Mouse (Mus musculus) layer of hippocampus, postnatal 36 days (tissue): ENCODE results near the gene Smarcd1. TPM values are rescaled to one million over a fixed set of nuclear protein-coding genes. Genes with fewer than 3 reads are reported as not detected.
"Not testable (repeated sequence)": the region's sequence is repeated elsewhere in the genome, so short reads cannot be mapped to it uniquely, and the experiment has no call there.

Experiments
- DNase-seq, 2 experiments: peaks; one replicate each; pipeline ENCODE4 v3.0.0; 2022
- total RNA-seq, 2 experiments: library from RNA; stranded (reverse); gene quantifications; 2 replicates each; pipeline ENCODE4 v1.2.3; 2021

The Smarcd1 gene
- total RNA-seq, 2 experiments from 2014 or later: 106 to 109 TPM

GRCm38 (mm10) chr15:99715361-99715865, 13.5 kb downstream of the Smarcd1 start:
- DNase-seq: peak; percentile 83 to 88

GRCm38 (mm10) chr15:99715982-99716746, 14.2 kb downstream of the Smarcd1 start:
- no peak for DNase-seq

- DNase-seq: no peak
Measured at GRCm38 (mm10) chr15:99716814-99717213, 14.9 kb downstream of the Smarcd1 start.

DNA sequence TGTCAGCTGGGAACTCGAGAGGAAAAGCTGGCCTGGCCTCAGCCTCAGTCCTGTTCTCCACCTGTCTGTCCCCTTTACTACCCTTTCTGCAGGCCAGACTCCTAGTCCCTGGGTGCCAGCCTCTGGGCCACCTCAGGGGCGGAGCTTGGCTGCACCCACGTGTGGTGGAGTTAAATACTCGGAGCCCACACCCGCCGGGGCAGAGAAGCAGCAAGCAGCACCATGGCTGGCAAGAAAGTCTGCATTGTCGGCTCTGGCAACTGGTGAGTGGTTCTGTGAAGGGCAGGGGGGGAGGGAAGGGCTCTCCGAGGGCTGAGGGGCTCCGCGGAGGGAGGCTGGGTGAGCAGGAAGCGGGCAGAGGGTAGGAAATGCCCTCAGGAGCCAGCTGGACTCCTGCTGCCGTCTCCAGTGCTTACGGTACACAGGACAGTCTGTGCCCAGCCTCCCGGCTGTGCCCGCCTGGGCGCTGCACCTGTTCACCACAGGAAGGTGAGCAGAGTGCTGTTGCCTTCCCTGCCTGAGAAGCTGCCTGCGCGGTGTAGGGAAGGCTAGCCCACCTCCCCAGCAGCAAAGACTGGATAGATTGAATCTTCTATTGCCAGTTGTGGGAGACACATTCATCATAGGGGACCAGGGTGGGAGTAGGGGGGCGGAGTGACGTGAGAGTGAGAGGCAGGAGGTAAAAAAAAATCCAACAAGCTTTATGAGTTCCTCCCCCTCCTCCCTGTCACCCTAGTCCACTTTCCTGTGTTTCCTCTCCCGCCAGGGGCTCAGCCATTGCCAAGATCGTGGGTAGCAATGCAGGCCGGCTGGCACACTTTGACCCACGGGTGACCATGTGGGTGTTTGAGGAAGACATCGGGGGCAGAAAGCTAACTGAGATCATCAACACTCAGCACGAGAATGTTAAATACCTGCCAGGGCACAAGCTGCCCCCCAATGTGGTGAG, 15.7 kb downstream of the Smarcd1 start, which contains the start of gene Gpd1:
Gene Gpd1, plus strand, starts transcription at position 130 of the 949 bp plus-strand sequence.
- DNase-seq: peak; percentile 79 to 81

DNA sequence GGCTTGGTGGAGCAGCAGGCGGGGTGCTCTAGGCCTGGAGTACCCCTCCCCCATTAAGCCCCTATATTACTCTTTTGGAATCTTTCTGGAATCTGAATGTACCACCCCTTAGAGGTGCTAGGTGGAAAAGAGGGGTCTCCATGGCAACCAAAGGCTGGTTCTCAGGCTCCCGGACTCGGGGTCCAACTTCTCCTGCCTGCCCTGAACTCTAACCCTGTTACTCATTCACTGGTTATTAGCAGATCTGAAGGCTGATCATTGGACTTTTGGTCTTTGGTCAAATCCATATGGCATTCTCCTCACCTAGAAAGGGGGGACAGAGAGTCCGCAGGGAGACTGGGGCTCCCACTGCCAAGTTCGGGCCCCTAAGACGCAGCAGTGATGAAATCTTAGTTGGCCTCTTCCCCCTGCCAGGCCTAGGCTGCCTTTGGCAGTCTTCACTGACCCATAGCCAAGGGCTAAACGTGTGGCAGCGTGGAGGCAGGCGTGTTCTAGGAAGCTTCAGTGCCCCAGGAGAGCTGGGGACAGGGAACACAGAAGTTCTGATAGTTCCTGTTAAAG, 16.6 kb downstream of the Smarcd1 start:
- DNase-seq: no peak

DNA sequence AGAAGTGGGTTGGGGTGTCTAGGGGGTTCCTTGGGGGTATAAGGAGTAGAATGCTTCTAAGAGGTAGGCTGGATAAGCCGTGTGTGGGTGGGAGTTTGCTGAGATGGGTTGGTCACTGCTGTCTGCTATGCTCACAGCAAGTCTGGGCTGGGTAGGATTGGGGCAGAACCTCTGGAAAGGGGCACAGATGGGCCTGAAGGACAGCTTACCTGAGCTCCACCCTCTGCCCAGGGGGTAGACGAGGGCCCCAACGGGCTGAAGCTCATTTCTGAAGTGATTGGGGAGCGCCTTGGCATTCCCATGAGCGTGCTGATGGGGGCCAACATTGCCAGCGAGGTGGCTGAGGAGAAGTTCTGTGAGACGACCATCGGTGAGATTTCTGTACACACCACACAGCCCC, 17.9 kb downstream of the Smarcd1 start:
- no peak for DNase-seq

- DNase-seq: no peak
Measured at GRCm38 (mm10) chr15:99721921-99722743, 20.2 kb downstream of the Smarcd1 start.

DNA sequence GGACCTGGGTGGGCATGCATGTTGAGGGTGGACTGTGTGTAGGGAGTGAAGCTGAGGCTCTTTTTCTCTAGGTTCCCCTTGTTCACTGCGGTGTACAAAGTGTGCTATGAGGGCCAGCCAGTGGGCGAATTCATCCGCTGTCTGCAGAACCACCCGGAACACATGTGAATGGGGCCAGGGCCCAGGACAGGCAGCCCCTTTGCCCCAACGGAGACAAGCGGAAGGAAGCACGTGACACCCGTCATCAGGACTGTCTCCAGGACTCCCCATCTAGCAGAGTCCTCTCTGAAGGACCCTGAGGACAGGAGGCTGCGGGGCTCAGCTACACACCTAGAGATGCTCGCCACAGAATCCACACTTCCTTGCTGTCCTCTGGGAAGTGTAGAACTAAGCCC, 21.2 kb downstream of the Smarcd1 start:
- no peak for DNase-seq

- DNase-seq: peak; percentile 65 to 66
Measured at GRCm38 (mm10) chr15:99723515-99724291, 21.8 kb downstream of the Smarcd1 start.

DNA sequence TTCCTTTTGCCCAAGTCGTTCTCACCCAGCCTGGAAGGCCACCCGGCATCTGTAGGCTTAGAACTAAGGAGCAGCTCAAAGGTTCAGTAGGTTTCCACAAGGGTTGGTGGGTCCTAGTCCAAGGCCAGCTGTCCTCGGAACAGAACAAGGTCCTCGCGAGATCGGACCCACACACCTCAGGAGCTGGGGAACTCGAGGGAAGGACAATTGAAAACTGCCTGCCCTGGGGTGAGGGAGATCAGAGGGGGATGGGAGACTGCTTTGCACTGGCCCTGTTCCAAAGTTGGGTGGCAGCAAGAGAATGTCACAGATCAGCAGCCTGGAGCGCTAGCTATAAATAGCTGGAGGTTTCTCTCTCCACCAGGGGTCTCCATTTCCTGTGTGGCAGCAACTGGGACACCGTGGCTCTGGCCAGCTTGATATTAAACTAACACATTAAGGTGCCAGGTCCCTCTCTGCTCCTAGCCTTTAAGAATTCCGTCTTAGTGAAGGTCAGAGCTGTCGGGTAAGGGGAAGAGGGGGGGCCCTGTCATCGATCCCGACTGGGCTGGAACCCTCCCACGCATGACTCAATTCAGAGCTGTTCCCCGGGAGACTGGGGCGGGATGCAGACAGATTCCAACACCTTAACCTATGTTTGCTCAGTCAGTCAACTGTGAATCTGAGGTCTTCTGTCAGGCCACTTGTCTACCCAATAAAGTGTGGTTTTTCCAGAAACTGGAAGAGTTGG, 22.5 kb downstream of the Smarcd1 start:
- DNase-seq: peak; percentile 73 to 75

GRCm38 (mm10) chr15:99725341-99726155, 23.6 kb downstream of the Smarcd1 start, which contains the start of gene Cox14:
Cox14 (plus strand) TSS chr15:99725618.
- peak; percentile 93 to 97 for DNase-seq

DNA sequence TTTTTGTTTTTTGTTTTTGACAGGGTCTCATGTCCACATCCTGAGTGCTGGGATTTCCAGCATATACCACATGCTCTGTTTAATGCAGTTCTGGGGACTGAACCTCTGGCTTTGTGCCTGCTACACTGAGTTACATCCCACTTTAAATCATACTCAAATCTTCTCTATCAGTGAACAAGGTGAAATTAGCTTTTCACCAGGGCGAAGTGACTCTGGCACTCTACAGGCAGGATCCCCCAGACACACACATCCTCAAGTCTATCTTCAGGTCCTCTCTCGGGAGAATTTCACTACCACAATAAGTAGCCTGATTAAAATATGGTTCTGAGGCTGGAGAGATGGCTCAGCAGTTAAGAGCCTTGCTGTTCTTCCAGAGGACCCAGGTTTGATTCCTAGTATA, 24.6 kb downstream of the Smarcd1 start:
- no peak for DNase-seq

- not testable (repeated sequence) for DNase-seq
Measured at GRCm38 (mm10) chr15:99727039-99727438, 25.1 kb downstream of the Smarcd1 start.

GRCm38 (mm10) chr15:99727525-99727924, 25.6 kb downstream of the Smarcd1 start:
- DNase-seq: no peak

GRCm38 (mm10) chr15:99728211-99728610, 26.3 kb downstream of the Smarcd1 start:
- no peak for DNase-seq

DNA sequence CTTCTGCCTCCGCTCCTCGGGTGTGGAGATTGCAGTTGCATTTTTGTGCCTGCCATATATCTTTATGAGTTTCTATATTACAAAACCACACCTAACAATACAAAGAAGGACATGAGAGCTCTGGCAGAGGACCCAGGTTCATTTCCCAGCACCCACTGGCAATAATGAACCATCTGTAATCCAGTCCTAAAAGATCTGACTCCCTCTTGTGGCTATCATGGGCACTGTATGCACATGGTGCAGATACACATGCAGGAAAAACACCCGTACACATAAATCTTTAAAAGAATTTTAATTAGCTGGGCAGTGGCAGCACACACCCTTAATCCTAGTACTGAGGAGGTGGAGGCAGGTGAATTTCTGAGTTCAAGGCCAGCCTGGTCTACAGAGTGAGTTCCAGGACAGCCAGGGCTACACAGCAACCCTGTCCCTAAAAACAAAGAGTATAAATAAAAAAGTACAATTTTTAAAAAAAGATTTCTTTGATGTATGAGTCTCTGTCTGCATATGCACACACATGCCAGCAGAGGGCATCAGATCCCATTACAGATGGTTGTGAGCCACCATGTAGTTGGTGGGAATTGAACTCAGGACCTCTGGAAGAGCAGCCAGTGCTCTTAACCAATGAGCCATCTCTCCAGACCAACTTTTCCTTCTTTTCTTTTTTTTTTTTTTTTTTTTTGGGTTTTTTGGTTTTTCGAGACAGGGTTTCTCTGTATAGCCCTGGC, 27.3 kb downstream of the Smarcd1 start:
- DNase-seq: no peak

- no peak for DNase-seq
Measured at GRCm38 (mm10) chr15:99731167-99731566, 29.2 kb downstream of the Smarcd1 start.

DNA sequence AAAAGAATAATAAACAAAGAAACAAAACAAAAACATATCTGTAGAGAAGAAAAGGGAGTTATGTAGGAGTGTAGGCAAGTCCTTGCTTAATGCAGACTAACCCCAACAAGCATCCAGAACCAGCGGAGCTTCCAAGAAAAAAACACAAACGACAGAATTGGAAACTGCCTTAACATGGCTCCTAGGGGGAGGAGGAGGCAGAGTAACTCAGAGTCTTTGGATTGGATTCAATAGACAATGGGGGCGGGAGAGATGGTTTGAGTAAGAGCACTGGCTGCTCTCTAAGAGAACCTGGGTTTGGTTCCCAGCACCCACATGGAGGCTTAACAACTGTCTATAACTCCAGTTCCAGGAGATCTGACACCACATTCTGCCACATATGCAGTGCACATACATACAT, 29.7 kb downstream of the Smarcd1 start:
- no peak for DNase-seq

DNA sequence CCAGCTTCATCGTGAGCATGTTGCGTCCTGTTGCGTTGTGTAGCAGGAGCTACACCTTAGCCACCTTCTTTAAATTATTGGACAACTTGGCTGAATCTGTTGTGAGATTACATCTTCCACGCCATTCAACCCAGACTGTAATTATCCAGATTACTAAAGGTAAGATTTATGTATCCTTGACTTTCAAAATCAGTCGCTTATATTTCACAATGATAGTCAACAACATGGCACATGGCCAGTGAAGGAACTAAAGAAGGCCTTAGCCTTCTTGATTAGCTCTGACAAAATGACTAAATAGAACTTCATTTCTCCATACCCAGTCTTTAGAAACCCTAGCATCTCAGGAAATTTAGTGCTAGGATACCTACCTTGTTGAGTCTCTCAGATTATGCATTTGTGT, 31.3 kb downstream of the Smarcd1 start:
- no peak for DNase-seq
